Mouse (Mus musculus) heart, adult 2 months (tissue): Measurements from ENCODE around the gene Kptn. TPM values are rescaled to one million over a fixed set of nuclear protein-coding genes. Genes with fewer than 3 reads are reported as not detected.

ENCODE experiments used
- DNase-seq, 2 experiments: peaks; one replicate each; pipeline ENCODE4 v3.0.0; 2021
- H3K27ac ChIP-seq: fragments of 200-600 bp; 2 replicates; pipeline ENCODE4 v1.8.1; 2022
- H3K27me3 ChIP-seq: fragments of 200-500 bp; 2 replicates; pipeline ENCODE4 v1.6.1; 2012; ENCODE audit warnings: mild to moderate bottlenecking, low read length, inconsistent platforms, mixed read lengths; ENCODE audit not compliant: control insufficient read depth, insufficient read depth
- H3K36me3 ChIP-seq: fragments of 200-500 bp; 2 replicates; pipeline ENCODE4 v1.6.1; 2012; ENCODE audit warnings: low read length, inconsistent platforms; ENCODE audit not compliant: control insufficient read depth, insufficient read depth
- H3K4me1 ChIP-seq: fragments of 200-500 bp; 2 replicates; pipeline ENCODE4 v1.6.1; 2011; ENCODE audit warnings: low read length; ENCODE audit not compliant: control insufficient read depth, insufficient read depth
- H3K4me3 ChIP-seq: fragments of 200-600 bp; 2 replicates; pipeline ENCODE4 v1.8.1; 2022
- H3K79me2 ChIP-seq: fragments of 200-500 bp; replicated peaks from 2 replicates; pipeline ENCODE4 v1.6.1; 2012; ENCODE audit warnings: mild to moderate bottlenecking, inconsistent platforms, low read length, moderate library complexity, mixed read lengths; ENCODE audit not compliant: control insufficient read depth, insufficient read depth
- H3K9ac ChIP-seq: fragments of 200-500 bp; 2 replicates; pipeline ENCODE4 v1.6.1; 2012; ENCODE audit warnings: low read depth, mild to moderate bottlenecking, control low read depth, inconsistent platforms, low read length, mixed read lengths
- CTCF ChIP-seq: fragments of 200-600 bp; IDR thresholded peaks from 2 replicates; pipeline ENCODE4 v1.8.1; 2022; ENCODE audit warnings: antibody characterized with exemption, mild to moderate bottlenecking, moderate library complexity
- EP300 ChIP-seq: fragments of 200-500 bp; IDR thresholded peaks from 2 replicates; pipeline ENCODE4 v1.6.1; 2011; ENCODE audit warnings: low read depth, low read length, control low read depth; ENCODE audit not compliant: insufficient read depth
- POLR2A ChIP-seq: fragments of 200-500 bp; IDR thresholded peaks from 2 replicates; pipeline ENCODE4 v1.6.1; 2011; ENCODE audit warnings: mild to moderate bottlenecking, low read depth, low read length, control low read depth; ENCODE audit not compliant: insufficient read depth
- WGBS: fragments of 180-500 bp; shearing (Covaris S2); methylation state at CpG from one replicate; pipeline ENCODE4 v1.1.7; 2018; 5-methylcytosine and 5-hydroxymethylcytosine counted together
- intact Hi-C: fragments of 180-260 bp; cut with DNase I; formaldehyde crosslinking; loops from one replicate; pipeline ENCODE4 v1.15.1; 2025
- polyA plus RNA-seq: library from polyadenylated mRNA; depleted of rRNA; stranded (reverse); fragments of >200 nt; gene quantifications from 2 replicates; pipeline ENCODE4 v1.2.3, GENCODE M21; 2012
- total RNA-seq, 2 experiments: library from RNA; stranded (reverse); gene quantifications; 2 replicates each; pipeline ENCODE4 v1.2.3; 2021

Kptn gene
- total and polyA plus RNA-seq, 3 experiments = 17.8 to 38.3 (median 20.6) TPM

DNA sequence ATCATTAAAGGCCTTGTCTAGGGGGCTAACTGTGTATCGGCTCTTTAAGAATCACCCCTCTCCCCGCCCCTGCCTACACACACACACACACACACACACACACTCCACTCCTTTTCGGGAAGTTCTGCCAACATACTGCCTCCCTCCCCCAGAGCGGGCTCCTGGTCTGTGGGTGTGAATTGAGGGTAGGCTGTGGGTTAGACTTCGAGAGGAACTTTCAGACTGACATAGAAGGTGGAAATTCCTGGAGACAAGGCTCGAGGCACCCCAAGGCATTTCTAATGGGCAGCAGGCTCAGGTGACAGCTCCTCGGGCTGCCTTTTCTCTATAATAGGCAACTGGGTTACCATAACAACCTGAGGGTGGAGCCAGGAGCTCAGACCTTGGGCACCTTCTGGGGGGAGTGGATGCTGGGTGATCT is 12.5 kb downstream of the Kptn start:
- TF ChIP-seq CTCF = no peak
- TF ChIP-seq EP300 = no peak
- no peak for TF ChIP-seq POLR2A
- 21% methylated on average over 7 of the region's 7 CpGs for WGBS
- H3K9ac ChIP-seq = no peak overlapping the region

DNA sequence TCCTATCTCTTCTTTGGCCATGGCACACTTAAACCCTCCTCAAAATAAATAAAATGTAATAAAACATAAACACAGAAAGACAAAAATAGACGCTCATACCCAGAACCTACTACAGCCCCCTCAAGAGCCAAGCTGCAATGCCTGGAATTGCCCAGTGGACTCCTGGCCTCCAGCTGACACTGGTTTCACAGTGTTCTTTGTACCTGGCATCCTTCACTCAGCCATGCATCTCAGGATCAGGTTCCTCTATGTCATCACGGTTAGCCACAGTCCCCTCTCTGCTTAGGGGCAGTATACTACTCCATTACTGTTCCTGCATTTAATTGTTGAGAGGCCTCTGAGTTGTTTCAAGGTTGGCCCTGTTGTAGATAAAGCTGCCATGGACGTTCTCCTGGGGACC is 13.2 kb downstream of the Kptn start:
- no peak overlapping the region for H3K9ac ChIP-seq
- no peak overlapping the region for H3K4me3 ChIP-seq
- peaks cover 3% of the 10 kb centered on the region; the same call in 1 of the 2 replicates for H3K27me3 ChIP-seq
- H3K36me3 ChIP-seq = no peaks in the 10 kb centered on the region
- WGBS = 57% methylated on average over 3 of the region's 3 CpGs
- no peaks in the 10 kb centered on the region for H3K79me2 ChIP-seq
- DNase-seq = no peak
- TF ChIP-seq EP300 = no peak
- TF ChIP-seq POLR2A = no peak
- no peak for TF ChIP-seq CTCF
- intact Hi-C loops = no loop called here
- peaks cover 2% of the 10 kb centered on the region; the same call in 1 of the 2 replicates for H3K4me1 ChIP-seq
- H3K27ac ChIP-seq = no peak overlapping the region

More for the DNA sequence above, 12.5 kb downstream of the Kptn start:
- Histone ChIP-seq H3K4me1 (peaks cover 2% of the 10 kb centered on the region; the same call in 1 of the 2 replicates), H3K4me3 (no peak overlapping the region), H3K27me3 (peaks cover 3% of the 10 kb centered on the region; the same call in 1 of the 2 replicates), H3K27ac (no peak overlapping the region), H3K79me2 (no peaks in the 10 kb centered on the region), H3K36me3 (no peaks in the 10 kb centered on the region)
- DNase-seq = no peak
- intact Hi-C loops = no loop called here

DNA sequence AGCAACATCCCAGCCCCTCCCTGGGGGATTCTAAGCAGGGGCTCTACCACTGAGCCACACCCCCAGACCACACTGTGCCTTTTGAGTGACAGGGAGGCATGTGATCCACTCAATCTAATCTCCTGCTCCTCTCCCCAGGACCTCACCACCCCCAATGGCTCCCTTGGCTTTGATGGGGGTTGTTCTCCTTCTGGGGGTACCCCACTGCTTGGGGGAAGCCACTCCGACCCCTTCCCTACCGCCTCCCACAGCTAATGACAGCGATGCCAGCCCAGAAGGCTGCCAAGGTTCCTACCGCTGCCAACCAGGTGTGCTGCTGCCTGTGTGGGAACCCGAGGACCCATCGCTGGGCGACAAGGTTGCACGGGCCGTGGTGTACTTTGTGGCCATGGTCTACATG is 14.0 kb downstream of the Kptn start:
- Histone ChIP-seq H3K79me2 (no peaks in the 10 kb centered on the region), H3K36me3 (no peaks in the 10 kb centered on the region), H3K4me1 (peaks cover 1% of the 10 kb centered on the region; the same call in 1 of the 2 replicates), H3K9ac (no peak overlapping the region), H3K27ac (no peak overlapping the region), H3K27me3 (peaks cover 3% of the 10 kb centered on the region; the same call in 1 of the 2 replicates), H3K4me3 (no peak overlapping the region)
- TF ChIP-seq POLR2A = no peak
- TF ChIP-seq EP300 = no peak
- TF ChIP-seq CTCF = no peak
- no peak for DNase-seq
- WGBS = 90% methylated on average over 9 of the region's 9 CpGs
- intact Hi-C loops = no loop called here

DNA sequence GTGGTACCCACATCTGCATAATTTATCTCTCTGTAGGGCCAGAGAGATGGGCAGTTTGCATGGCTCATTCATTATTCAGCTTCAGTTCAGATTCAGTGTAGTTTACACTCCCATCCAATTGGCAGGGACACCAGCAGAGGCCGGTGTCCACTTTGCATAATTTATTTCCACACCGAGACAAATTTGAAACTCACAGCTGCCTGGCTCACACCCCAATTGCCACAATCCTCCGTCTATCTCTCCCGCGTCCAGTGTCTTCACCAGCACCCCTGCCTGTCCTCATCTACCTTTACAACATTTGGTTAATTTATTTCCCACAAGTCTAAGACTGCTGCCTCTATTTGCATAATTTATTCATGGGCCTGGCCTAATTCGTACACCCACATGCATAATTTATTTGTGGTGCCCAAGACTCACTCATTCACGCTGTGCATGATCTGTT is 15.3 kb downstream of the Kptn start:
- TF ChIP-seq POLR2A (no peak), EP300 (no peak), CTCF (no peak)

DNA sequence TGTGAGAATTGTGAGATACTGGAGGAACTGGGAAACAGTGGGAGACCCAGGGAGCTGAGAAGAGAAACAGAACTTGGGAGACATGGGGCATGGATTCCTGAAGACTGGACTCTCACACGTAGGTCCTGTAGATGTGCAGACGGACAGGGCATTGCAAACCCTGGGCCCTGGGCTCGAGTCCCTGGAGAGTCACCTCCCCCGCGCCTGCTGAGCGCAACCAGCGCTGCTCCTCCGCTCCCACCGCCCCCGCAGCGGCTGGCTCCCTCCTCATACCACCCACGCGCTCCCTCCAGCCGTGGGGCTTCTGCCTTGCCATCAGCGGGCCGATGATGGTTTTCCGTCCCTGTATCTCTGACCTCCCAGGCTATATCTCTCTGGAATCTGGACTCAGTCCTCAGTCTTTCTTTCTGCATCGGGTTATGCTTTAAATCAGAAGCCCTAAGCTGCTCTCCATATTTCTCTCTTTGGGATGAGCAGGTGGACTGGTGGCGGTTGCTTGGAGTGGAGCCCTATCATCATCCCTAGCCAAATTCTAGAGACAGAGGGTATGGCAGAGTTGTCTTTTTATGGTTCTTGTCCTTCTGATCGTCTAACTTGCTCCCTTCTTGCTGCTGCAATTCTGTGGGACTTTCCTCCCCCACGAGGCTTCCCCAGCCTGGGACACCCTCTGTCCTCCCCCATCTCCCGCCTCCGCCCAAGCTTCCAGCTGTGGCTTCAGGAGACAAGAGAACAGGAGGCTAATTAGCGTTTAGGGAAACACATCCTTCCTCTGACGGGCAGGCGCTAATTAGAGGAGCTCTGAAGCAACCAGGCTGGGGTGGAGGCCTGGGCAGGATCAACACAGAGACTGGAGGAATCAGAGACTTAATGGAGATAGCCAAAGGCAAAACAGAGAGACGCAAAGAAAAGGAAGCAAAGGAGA is 27.1 kb downstream of the Kptn start:
- WGBS = 37% methylated on average over 27 of the region's 27 CpGs
- intact Hi-C loops = loop anchor here (5.0 kb wide), 1 partner anchor 41 kb away; no protein-coding TSS in a partner anchor
- no peak for TF ChIP-seq POLR2A
- Histone ChIP-seq H3K27ac (no peak overlapping the region), H3K4me3 (no peak overlapping the region), H3K36me3 (no peaks in the 10 kb centered on the region), H3K27me3 (0 out of 2 replicates have a peak, but pooled peaks cover 2% of the 10 kb centered on the region), H3K79me2 (no peaks in the 10 kb centered on the region), H3K9ac (no peak overlapping the region), H3K4me1 (no peaks in the 10 kb centered on the region)
- no peak for DNase-seq

More for the DNA sequence above, 15.3 kb downstream of the Kptn start:
- H3K4me3 ChIP-seq = no peak overlapping the region
- DNase-seq = no peak
- no peak overlapping the region for H3K9ac ChIP-seq
- no peaks in the 10 kb centered on the region for H3K4me1 ChIP-seq
- peaks cover 3% of the 10 kb centered on the region; the same call in 1 of the 2 replicates for H3K27me3 ChIP-seq
- 72% methylated on average over 7 of the region's 7 CpGs for WGBS
- H3K79me2 ChIP-seq = no peaks in the 10 kb centered on the region
- no peak overlapping the region for H3K27ac ChIP-seq
- intact Hi-C loops = no loop called here
- no peaks in the 10 kb centered on the region for H3K36me3 ChIP-seq

DNA sequence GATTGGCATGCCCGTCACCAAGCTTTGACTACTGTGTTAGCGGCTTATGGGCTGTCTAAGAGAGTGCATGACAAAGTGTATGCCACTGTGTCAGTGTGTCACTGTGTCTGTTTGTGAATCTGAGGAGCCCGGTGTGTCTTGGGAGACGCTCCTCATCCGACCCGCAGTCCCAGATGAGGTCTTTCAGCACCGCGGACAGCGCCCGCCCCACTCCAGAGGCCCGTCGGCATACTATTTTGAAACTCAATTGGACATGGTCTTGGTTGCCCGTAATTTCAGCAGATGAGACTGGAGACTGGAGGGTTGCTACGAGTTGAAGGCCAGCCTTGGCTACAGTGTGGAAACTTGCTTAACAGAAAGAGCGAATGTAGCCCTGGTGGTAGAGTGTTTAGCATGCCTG is 27.9 kb downstream of the Kptn start:
- Histone ChIP-seq H3K27me3 (0 out of 2 replicates have a peak, but pooled peaks cover 2% of the 10 kb centered on the region), H3K4me1 (no peaks in the 10 kb centered on the region), H3K9ac (no peak overlapping the region), H3K79me2 (no peaks in the 10 kb centered on the region), H3K27ac (no peak overlapping the region), H3K4me3 (no peak overlapping the region), H3K36me3 (no peaks in the 10 kb centered on the region)
- TF ChIP-seq CTCF = no peak
- no peak for TF ChIP-seq POLR2A
- TF ChIP-seq EP300 = no peak
- intact Hi-C loops = loop anchor here (5.0 kb wide), 1 partner anchor 40 kb away; no protein-coding TSS in a partner anchor
- DNase-seq = peak; percentile 46 to 74
- WGBS = 14% methylated on average over 15 of the region's 15 CpGs
